Mouse (Mus musculus) lung, adult 2 months (tissue): ENCODE measurements around the gene Lpar3. TPM values are rescaled to one million over a fixed set of nuclear protein-coding genes. Genes with fewer than 3 reads are reported as not detected.

Experiments used
- DNase-seq: peaks from one replicate; pipeline ENCODE4 v3.0.0; 2022
- H3K4me1 ChIP-seq: fragments of 200-500 bp; 2 replicates; pipeline ENCODE4 v1.6.1; 2011; ENCODE audit warnings: low read length; ENCODE audit not compliant: control insufficient read depth, insufficient read depth
- H3K4me3 ChIP-seq: fragments of 200-500 bp; replicated peaks from 2 replicates; pipeline ENCODE3; 2011; ENCODE audit warnings: low read depth, mild to moderate bottlenecking, control low read depth, low read length; ENCODE audit errors: extremely low read depth
- CTCF ChIP-seq: fragments of 200-500 bp; IDR thresholded peaks from 2 replicates; pipeline ENCODE4 v1.5.1; 2011; ENCODE audit warnings: mild to moderate bottlenecking, low read length, control low read depth; ENCODE audit not compliant: insufficient read depth
- POLR2A ChIP-seq: fragments of 200-500 bp; IDR thresholded peaks from 2 replicates; pipeline ENCODE4 v1.6.1; 2011; ENCODE audit warnings: low read depth, mild to moderate bottlenecking, control low read depth, low read length, borderline replicate concordance; ENCODE audit errors: extremely low read depth
- WGBS: fragments of 180-500 bp; shearing (Covaris S2); methylation state at CpG from one replicate; pipeline ENCODE4 v1.1.7; 2018; 5-methylcytosine and 5-hydroxymethylcytosine counted together
- polyA plus RNA-seq: library from polyadenylated mRNA; depleted of rRNA; stranded (reverse); fragments of >200 nt; gene quantifications from 2 replicates; pipeline ENCODE4 v1.2.3, GENCODE M21; 2012; rRNA removed

Lpar3 gene
- polyA plus RNA-seq, 1 experiment, result 17.8 TPM

GRCm38 (mm10) chr3:146328749-146329148 lies 108.0 kb downstream of the Lpar3 start:
- Histone ChIP-seq H3K4me3 (no peak overlapping the region), H3K4me1 (no peaks in the 10 kb centered on the region; the same call in 1 of the 2 replicates)
- DNase-seq, result peak; percentile 15
- 11% methylated on average over 13 of the region's 13 CpGs for WGBS
- TF ChIP-seq CTCF (no peak), POLR2A (no peak)

DNA sequence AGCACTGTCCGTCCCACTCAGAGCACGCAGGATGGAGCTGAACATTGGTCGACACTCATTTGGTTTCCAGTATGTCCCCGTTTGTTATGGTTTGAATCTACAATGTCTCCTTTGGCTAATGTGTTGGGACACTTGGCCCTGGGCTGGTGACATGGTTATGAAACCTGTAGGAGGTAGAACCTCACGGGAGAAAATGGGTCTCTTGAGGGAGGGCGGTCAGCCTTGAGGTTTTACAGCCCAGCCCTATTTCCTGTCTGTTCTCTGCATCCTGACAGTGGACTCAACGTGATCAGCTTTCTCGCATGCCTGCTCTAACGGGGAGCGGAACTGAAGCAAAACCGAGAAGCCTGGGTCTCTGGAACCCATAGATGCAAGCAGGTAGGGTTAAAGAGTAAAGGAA lies 111.1 kb downstream of the Lpar3 start:
- H3K4me3 ChIP-seq, result no peak overlapping the region
- DNase-seq, result no peak
- H3K4me1 ChIP-seq, result no peaks in the 10 kb centered on the region; the same call in 1 of the 2 replicates
- TF ChIP-seq POLR2A, result no peak
- TF ChIP-seq CTCF, result no peak
- WGBS, result 67% methylated on average over 11 of the region's 11 CpGs

DNA sequence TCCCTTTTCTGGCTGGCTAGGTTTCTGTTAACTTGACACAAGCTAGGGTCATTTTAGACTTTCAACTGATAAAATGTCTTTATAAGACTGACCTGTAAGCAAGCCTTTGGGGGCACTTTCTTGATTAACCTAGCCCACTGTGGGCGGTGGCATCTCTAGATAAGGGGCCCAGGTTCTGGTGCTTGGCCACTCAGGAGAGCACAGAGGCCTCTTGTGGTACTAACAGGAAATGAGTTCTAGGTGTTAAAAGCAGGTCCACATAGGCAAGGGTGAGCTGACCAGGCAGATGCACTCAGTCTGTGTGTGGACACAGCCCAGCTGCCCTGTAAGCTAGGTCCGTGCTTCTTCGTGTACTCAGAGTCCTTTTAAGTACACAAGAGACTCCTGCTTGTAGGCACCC lies 112.5 kb downstream of the Lpar3 start:
- DNase-seq, result no peak
- H3K4me1 ChIP-seq, result peaks cover 2% of the 10 kb centered on the region; the same call in 1 of the 2 replicates
- TF ChIP-seq CTCF (no peak), POLR2A (no peak)
- H3K4me3 ChIP-seq, result no peak overlapping the region
- 87% methylated on average over 3 of the region's 3 CpGs for WGBS

GRCm38 (mm10) chr3:146334070-146334469 lies 113.3 kb downstream of the Lpar3 start:
- peaks cover 2% of the 10 kb centered on the region; the same call in 1 of the 2 replicates for H3K4me1 ChIP-seq
- 74% methylated on average over 7 of the region's 7 CpGs for whole genome bisulfite sequencing
- no peak for DNase-seq
- no peak overlapping the region for H3K4me3 ChIP-seq
- TF ChIP-seq POLR2A (no peak), CTCF (no peak)

Other genes starting within 250 kb of the Lpar3 start
- 6.6 and 9.0 TPM in 2 replicates for gene Syde2, start 233.1 kb upstream of the Lpar3 start, polyA plus RNA-seq
- gene Wdr63, start 112.8 kb upstream of the Lpar3 start, polyA plus RNA-seq, result 4.5 and 7.1 TPM in 2 replicates
- gene Mcoln3, start 103.5 kb upstream of the Lpar3 start, polyA plus RNA-seq, result 9.0 and 12.3 TPM in 2 replicates
- gene Mcoln2, start 71.1 kb upstream of the Lpar3 start, polyA plus RNA-seq, result 0.61 and 0.89 TPM in 2 replicates
- gene Ssx2ip, start 183.7 kb downstream of the Lpar3 start, polyA plus RNA-seq, result 5.9 and 7.2 TPM in 2 replicates
- gene Ctbs, start 228.8 kb downstream of the Lpar3 start, polyA plus RNA-seq, result 4.9 and 5.6 TPM in 2 replicates